Mouse (Mus musculus) liver, embryonic 15.5 days (tissue): ENCODE data around the gene Cpm. TPM values are rescaled to one million over a fixed set of nuclear protein-coding genes. Genes with fewer than 3 reads are reported as not detected.

ENCODE experiments used
- ATAC-seq: fragments of 200-750 bp; cut with Nextera tagmentation; 2 replicates; pipeline ENCODE4 v1.8.0; 2017; ENCODE audit warnings: moderate number of reproducible peaks, mild to moderate bottlenecking, moderate library complexity; ENCODE audit not compliant: insufficient read depth
- H3K27ac ChIP-seq: fragments of 300-500 bp; sonication (generic); replicated peaks from 2 replicates; pipeline ENCODE4 v1.5.1; 2015; ENCODE audit warnings: mild to moderate bottlenecking, inconsistent platforms
- H3K27me3 ChIP-seq: fragments of 300-500 bp; sonication (generic); 2 replicates; pipeline ENCODE4 v1.6.1; 2015; ENCODE audit warnings: mild to moderate bottlenecking, inconsistent platforms
- H3K36me3 ChIP-seq: fragments of 300-500 bp; sonication (generic); replicated peaks from 2 replicates; pipeline ENCODE4 v1.6.1; 2015; ENCODE audit warnings: moderate library complexity, mild to moderate bottlenecking, inconsistent platforms
- H3K4me1 ChIP-seq: fragments of 300-500 bp; sonication (generic); replicated peaks from 2 replicates; pipeline ENCODE4 v1.6.1; 2015; ENCODE audit warnings: inconsistent platforms
- H3K4me2 ChIP-seq: fragments of 300-500 bp; sonication (generic); 2 replicates; pipeline ENCODE4 v1.6.1; 2015; ENCODE audit warnings: moderate library complexity, mild to moderate bottlenecking, inconsistent platforms
- H3K4me3 ChIP-seq: fragments of 300-500 bp; sonication (generic); replicated peaks from 2 replicates; pipeline ENCODE4 v1.5.1; 2015; ENCODE audit warnings: mild to moderate bottlenecking, inconsistent platforms
- H3K9ac ChIP-seq: fragments of 300-500 bp; sonication (generic); 2 replicates; pipeline ENCODE4 v1.6.1; 2015; ENCODE audit warnings: moderate library complexity, mild to moderate bottlenecking, inconsistent platforms
- H3K9me3 ChIP-seq: fragments of 300-500 bp; sonication (generic); replicated peaks from 2 replicates; pipeline ENCODE4 v1.6.1; 2016; ENCODE audit warnings: inconsistent platforms
- WGBS: fragments of 180-500 bp; shearing (Covaris S2); methylation state at CpG from one replicate; pipeline ENCODE4 v1.1.7; 2015; ENCODE audit warnings: mixed read lengths; ENCODE audit not compliant: insufficient replicate concordance; 5-methylcytosine and 5-hydroxymethylcytosine counted together
- polyA plus RNA-seq: library from polyadenylated mRNA; unstranded; fragments of >200 nt; fragmentation: Nextera tagmentation; extraction: Ambion mirVana; gene quantifications from 2 replicates; pipeline ENCODE4 v1.2.1, GENCODE M21; 2015

The Cpm gene
- polyA plus RNA-seq, 1 experiment from 2014 or later, result 15.7 TPM

GRCm38 (mm10) chr10:117663056-117663864 is 34.0 kb downstream of the Cpm start:
- no peaks in the 10 kb centered on the region for H3K27me3 ChIP-seq
- 0 out of 2 replicates have a peak, but pooled peaks cover 3% of the 10 kb centered on the region for H3K4me1 ChIP-seq
- ATAC-seq, result peak; percentile 61; the same call in 1 of the 2 replicates
- H3K4me2 ChIP-seq, result peak overlapping the region; percentile 38
- H3K9me3 ChIP-seq, result no peaks in the 10 kb centered on the region
- H3K9ac ChIP-seq, result no peak overlapping the region
- no peaks in the 10 kb centered on the region for H3K36me3 ChIP-seq
- WGBS, result 67% methylated on average over 14 of the region's 14 CpGs
- peak overlapping the region; percentile 48; the same call in 1 of the 2 replicates for H3K27ac ChIP-seq
- no peak overlapping the region for H3K4me3 ChIP-seq

- no peaks in the 10 kb centered on the region for H3K36me3 ChIP-seq
- peak overlapping the region; percentile 38 for H3K4me2 ChIP-seq
- peak overlapping the region; percentile 48; the same call in 1 of the 2 replicates for H3K27ac ChIP-seq
- H3K4me1 ChIP-seq, result 0 out of 2 replicates have a peak, but pooled peaks cover 3% of the 10 kb centered on the region
- peak; percentile 56 for ATAC-seq
- no peak overlapping the region for H3K9ac ChIP-seq
- H3K9me3 ChIP-seq, result no peaks in the 10 kb centered on the region
- no peak overlapping the region for H3K4me3 ChIP-seq
- H3K27me3 ChIP-seq, result no peaks in the 10 kb centered on the region
- WGBS, result 32% methylated on average over 9 of the region's 9 CpGs
Observed at GRCm38 (mm10) chr10:117663865-117664200, 34.5 kb downstream of the Cpm start.

GRCm38 (mm10) chr10:117664208-117664925 is 35.1 kb downstream of the Cpm start:
- Histone ChIP-seq H3K4me2 (peak overlapping the region; percentile 38), H3K27me3 (no peaks in the 10 kb centered on the region), H3K4me1 (0 out of 2 replicates have a peak, but pooled peaks cover 3% of the 10 kb centered on the region), H3K9ac (no peak overlapping the region), H3K27ac (no peak overlapping the region; the same call in 1 of the 2 replicates), H3K9me3 (no peaks in the 10 kb centered on the region), H3K4me3 (no peak overlapping the region), H3K36me3 (no peaks in the 10 kb centered on the region)
- 54% methylated on average over 14 of the region's 14 CpGs for WGBS
- no peak for ATAC-seq

- H3K27me3 ChIP-seq, result no peaks in the 10 kb centered on the region
- no peaks in the 10 kb centered on the region for H3K9me3 ChIP-seq
- 0 out of 2 replicates have a peak, but pooled peaks cover 3% of the 10 kb centered on the region for H3K4me1 ChIP-seq
- H3K27ac ChIP-seq, result no peak overlapping the region
- H3K4me3 ChIP-seq, result no peak overlapping the region
- H3K36me3 ChIP-seq, result no peaks in the 10 kb centered on the region
- ATAC-seq, result no peak
- no peak overlapping the region for H3K4me2 ChIP-seq
- H3K9ac ChIP-seq, result no peak overlapping the region
Observed at GRCm38 (mm10) chr10:117664926-117665209, 35.6 kb downstream of the Cpm start.

GRCm38 (mm10) chr10:117665376-117666275 is 36.3 kb downstream of the Cpm start:
- Histone ChIP-seq H3K4me2 (no peak overlapping the region), H3K36me3 (no peaks in the 10 kb centered on the region), H3K9me3 (no peaks in the 10 kb centered on the region), H3K27me3 (no peaks in the 10 kb centered on the region), H3K4me3 (no peak overlapping the region), H3K4me1 (0 out of 2 replicates have a peak, but pooled peaks cover 3% of the 10 kb centered on the region), H3K27ac (no peak overlapping the region), H3K9ac (no peak overlapping the region)
- WGBS, result 53% methylated on average over 9 of the region's 9 CpGs
- no peak for ATAC-seq

GRCm38 (mm10) chr10:117666361-117666760 is 37.1 kb downstream of the Cpm start:
- no peak overlapping the region for H3K4me2 ChIP-seq
- H3K27ac ChIP-seq, result no peak overlapping the region
- 68% methylated on average over 3 of the region's 3 CpGs for WGBS
- no peaks in the 10 kb centered on the region for H3K27me3 ChIP-seq
- H3K9me3 ChIP-seq, result no peaks in the 10 kb centered on the region
- no peaks in the 10 kb centered on the region for H3K36me3 ChIP-seq
- no peak overlapping the region for H3K4me3 ChIP-seq
- 0 out of 2 replicates have a peak, but pooled peaks cover 3% of the 10 kb centered on the region for H3K4me1 ChIP-seq
- H3K9ac ChIP-seq, result no peak overlapping the region
- no peak for ATAC-seq

GRCm38 (mm10) chr10:117666947-117667630 is 37.8 kb downstream of the Cpm start:
- no peaks in the 10 kb centered on the region for H3K27me3 ChIP-seq
- no peaks in the 10 kb centered on the region for H3K36me3 ChIP-seq
- ATAC-seq, result no peak

GRCm38 (mm10) chr10:117667663-117668507 is 38.6 kb downstream of the Cpm start:
- 80% methylated on average over 28 of the region's 28 CpGs for WGBS
- no peaks in the 10 kb centered on the region for H3K36me3 ChIP-seq
- no peaks in the 10 kb centered on the region for H3K27me3 ChIP-seq
- no peaks in the 10 kb centered on the region for H3K4me1 ChIP-seq
- no peak overlapping the region for H3K9ac ChIP-seq
- H3K4me3 ChIP-seq, result no peak overlapping the region
- no peak for ATAC-seq
- H3K4me2 ChIP-seq, result no peak overlapping the region
- H3K27ac ChIP-seq, result no peak overlapping the region
- H3K9me3 ChIP-seq, result no peaks in the 10 kb centered on the region

More at GRCm38 (mm10) chr10:117666947-117667630, 37.8 kb downstream of the Cpm start:
- Histone ChIP-seq H3K4me2 (no peak overlapping the region), H3K4me1 (0 out of 2 replicates have a peak, but pooled peaks cover 3% of the 10 kb centered on the region), H3K9me3 (no peaks in the 10 kb centered on the region), H3K27ac (no peak overlapping the region), H3K4me3 (no peak overlapping the region), H3K9ac (no peak overlapping the region)
- WGBS, result 72% methylated on average over 9 of the region's 9 CpGs

- Histone ChIP-seq H3K4me1 (no peaks in the 10 kb centered on the region), H3K36me3 (no peaks in the 10 kb centered on the region), H3K9ac (no peak overlapping the region), H3K9me3 (no peaks in the 10 kb centered on the region), H3K4me3 (no peak overlapping the region), H3K4me2 (no peak overlapping the region), H3K27ac (no peak overlapping the region), H3K27me3 (no peaks in the 10 kb centered on the region)
- 63% methylated on average over 10 of the region's 10 CpGs for WGBS
- no peak for ATAC-seq
Observed at GRCm38 (mm10) chr10:117668546-117669300, 39.4 kb downstream of the Cpm start.
